Mouse (Mus musculus) heart, adult 2 months (tissue): ENCODE results near the gene Krtap9-3.

Experiments
- CTCF ChIP-seq: fragments of 200-600 bp; IDR thresholded peaks from 2 replicates; pipeline ENCODE4 v1.8.1; 2022; ENCODE audit warnings: antibody characterized with exemption, mild to moderate bottlenecking, moderate library complexity
- EP300 ChIP-seq: fragments of 200-500 bp; IDR thresholded peaks from 2 replicates; pipeline ENCODE4 v1.6.1; 2011; ENCODE audit warnings: low read depth, low read length, control low read depth; ENCODE audit not compliant: insufficient read depth
- POLR2A ChIP-seq: fragments of 200-500 bp; IDR thresholded peaks from 2 replicates; pipeline ENCODE4 v1.6.1; 2011; ENCODE audit warnings: mild to moderate bottlenecking, low read depth, low read length, control low read depth; ENCODE audit not compliant: insufficient read depth

- TF ChIP-seq EP300, result no peak
- TF ChIP-seq CTCF, result no peak
- no peak for TF ChIP-seq POLR2A
Observed at GRCm38 (mm10) chr11:99609126-99609525, 11.2 kb upstream of the Krtap9-3 start.
